Mouse (Mus musculus): Measurements from ENCODE around the gene Dlec1. TPM values are rescaled to one million over a fixed set of nuclear protein-coding genes. Genes with fewer than 3 reads are reported as not detected.

Dlec1 gene
- total RNA-seq, 2 experiments from 2014 or later: 1.3 to 3.8 TPM

DNA sequence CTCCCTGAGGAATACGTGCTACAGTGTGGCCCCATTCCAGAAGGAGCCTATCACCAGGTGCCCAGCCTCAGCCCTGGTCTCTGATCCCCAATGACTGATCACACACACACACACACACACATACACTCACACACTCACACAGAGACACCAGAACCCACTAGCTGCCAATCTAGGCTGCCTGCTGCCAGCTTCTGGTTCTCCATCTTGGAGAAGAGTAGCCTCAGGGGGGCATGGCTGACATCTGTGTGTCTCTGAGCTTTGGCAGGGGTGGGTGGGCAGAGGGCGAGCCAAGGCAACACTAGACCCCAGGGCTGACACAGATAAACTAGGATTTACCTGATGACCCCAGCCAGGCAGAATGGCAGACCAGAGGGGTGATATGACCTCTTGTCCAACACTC lies 36.6 kb downstream of the Dlec1 start:
- DNase-seq (ENCODE audit: low spot score in 2 of 2): no peak

DNA sequence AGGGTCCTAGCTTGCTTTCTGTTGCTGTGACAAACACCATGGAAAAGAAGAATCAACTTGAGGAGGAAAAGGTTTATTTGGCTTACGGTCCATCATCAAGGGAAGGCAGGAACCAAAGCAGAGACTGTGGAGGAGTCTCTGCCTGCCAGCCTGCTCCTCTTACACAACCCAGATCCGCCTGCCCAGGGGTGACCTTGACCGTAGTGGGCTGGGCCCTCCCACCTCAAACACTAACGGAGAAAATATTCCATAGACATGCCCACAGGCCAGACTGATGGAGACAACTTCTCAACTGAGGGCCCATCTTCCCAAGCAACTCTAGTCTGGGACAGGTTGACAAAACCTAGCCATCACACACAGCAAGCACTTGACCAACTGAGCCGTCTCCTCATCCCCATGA lies 39.8 kb downstream of the Dlec1 start:
- no peak for DNase-seq (ENCODE audit: low spot score in 2 of 2)

DNA sequence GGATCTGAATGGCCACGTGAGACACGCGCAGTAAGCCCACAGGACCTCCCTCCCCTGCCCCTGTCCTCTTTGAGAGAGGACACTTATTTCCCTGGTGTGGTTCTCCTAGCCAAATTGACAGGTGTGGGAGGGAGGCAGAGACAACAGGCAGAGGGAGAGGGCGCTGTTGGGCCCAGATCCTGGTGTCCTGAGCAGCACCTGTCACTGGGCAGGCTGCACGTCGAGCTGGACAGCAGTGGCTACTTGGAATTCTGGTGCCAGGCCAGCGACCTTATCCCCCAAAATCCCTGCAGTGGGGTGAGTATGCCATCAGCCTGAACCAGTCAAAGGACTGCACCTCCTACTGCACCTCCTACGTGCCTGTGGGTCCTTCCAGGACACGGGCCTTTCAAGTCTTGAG lies 41.1 kb downstream of the Dlec1 start:
- no peak for DNase-seq (ENCODE audit: low spot score in 2 of 2)

DNA sequence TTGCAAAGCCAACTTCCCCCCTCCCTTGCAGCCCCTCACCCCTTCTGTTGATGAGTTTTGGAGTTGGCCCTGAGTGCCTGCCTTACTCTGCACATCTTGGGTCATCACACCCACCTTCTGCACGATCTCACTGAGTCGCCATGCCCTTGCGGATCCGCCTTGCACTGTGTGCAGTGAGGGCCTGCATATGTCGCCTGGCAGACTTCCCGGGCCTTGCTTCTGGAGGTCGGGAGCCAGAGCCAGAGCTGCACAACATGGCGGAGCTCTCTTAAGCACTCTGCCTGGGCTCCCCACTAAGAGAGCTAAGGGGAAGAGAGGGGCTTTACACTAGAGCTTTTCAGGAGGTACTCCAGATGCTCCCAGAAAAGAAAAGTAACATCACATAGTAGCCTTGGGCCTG lies 42.4 kb downstream of the Dlec1 start:
- DNase-seq (ENCODE audit: low spot score in 2 of 2): no peak

DNA sequence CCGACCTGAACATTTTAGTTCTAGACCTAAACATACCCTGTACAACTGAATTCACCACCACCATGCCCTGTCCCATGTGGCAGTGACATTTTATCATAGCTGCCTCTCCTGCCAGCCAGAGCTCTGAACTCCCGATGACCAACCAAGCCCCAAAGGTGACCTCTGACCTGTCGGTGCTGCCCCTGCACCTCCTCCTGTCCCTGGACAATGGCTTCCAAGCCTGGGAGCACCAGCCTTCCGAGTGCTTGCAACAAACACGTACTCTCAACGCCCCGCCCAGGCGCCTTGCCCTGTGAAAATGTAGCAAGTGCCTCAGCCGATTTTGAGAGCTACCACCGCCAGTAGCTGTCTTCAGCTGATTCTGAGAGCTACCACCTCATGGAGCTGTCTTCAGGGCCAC lies 42.9 kb downstream of the Dlec1 start:
- no peak for DNase-seq (ENCODE audit: low spot score in 2 of 2)

DNA sequence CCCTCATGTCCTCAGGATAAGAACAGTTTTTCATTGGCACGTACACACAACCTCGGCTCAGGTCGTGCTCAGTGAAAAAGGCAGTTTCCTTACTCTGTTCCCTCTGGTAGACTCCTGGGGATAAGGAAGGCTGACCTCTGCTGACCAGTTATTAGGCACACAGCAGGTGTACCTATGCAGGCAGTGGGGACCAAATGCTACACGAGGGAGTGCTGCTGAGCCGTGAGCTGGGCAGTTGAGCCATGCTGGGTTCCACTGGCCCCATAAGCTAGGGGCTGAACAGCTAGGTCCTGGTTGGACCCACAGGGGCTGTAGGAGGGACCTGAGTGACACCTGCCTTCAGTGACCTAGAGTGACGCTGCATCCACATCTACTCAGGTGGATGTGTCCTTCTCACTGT lies 43.4 kb downstream of the Dlec1 start:
- no peak for DNase-seq (ENCODE audit: low spot score in 2 of 2)

DNA sequence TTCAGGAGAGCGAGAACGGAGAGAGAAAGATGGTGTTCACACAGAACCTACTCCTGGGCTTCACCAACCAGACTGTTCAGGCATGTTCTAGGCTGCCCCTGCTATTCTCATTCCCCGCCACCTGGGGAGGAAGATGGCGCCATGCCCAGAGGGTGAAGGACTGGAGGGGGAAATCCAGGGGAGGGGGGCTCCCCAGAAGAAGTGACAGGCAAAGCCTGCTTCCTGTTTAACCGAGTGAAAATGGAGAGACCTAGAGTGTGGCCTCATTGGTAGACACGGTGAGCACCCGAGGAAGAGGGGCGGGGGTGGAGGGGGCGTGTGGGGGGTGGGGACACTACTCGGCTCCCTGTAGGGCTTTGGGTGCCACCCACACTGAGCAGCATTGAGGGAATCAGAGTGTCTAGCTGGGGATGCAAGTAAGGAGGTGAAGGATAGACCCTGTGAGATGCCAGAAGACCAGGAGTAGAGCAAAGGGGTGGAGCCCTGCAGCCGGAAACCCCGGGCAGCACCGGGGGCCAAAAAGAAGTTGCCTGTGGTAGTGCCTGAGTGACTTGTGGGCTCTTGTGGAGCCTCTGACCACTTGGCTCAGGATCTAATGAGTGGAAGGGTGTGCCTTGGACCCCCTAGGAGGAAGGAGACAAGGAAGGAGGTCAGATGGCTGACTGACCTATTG lies 44.0 kb downstream of the Dlec1 start:
- DNase-seq (ENCODE audit: low spot score in 2 of 2): no peak

DNA sequence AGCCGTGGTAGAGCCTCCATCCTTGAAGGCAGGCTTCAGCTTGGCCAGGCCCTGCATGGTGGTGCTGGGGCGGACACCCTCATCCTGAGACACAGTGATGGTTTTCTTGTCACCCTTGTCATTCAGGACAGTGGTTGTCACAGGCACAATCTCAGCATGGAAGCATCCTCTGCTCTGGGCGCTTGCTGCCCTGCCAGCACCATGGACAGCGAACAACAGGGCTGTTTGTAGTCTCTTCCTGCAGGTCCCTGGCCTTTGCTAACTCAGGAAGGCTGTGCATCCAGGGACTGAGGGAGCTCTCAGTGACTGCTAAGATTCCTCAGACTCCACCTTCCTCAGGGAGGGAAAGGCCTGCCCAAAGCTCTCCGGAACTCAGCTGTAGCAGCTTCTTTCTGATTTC lies 47.3 kb downstream of the Dlec1 start:
- DNase-seq (ENCODE audit: low spot score in 2 of 2): no peak

DNA sequence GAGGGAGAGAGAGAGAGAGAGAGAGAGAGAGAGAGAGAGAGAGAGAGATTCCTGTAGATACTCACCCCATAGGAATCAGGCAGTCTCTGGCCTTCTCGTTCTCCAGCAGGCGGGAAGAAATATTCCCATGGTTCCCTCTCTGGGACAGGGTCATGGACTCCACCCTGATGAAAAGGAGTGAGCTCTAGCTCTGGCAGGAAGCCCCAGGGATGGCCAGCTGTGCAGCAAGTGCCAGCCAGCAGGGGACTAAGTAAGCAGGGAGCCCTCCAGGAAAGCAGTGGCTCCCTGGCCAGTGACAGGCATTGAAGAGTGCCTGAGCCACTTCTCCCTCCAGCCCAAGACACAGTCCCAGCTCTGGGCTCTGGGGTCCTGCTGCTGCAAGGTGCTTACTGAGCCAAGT lies 49.5 kb downstream of the Dlec1 start:
- no peak for DNase-seq (ENCODE audit: low spot score in 2 of 2)

DNA sequence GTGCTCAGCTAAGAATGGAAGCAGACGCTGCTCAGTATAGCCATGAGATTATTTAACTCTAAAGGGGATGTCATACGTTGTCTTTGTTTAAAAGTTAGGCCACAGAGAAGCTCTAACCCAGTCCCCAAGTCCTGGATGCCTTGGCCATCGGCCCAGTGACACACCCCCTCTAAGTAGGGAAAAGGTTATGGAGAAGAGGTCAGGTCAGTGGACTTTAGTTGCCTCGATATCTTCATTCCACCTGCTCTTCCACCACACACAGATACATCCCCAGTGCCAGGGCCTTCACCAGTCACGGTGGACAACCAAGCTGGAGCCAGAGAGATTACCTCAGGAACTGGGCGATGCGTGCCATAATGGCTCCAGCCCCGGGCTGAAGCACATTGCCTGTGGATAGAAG lies 53.1 kb downstream of the Dlec1 start:
- DNase-seq (ENCODE audit: low spot score in 2 of 2): no peak

DNA sequence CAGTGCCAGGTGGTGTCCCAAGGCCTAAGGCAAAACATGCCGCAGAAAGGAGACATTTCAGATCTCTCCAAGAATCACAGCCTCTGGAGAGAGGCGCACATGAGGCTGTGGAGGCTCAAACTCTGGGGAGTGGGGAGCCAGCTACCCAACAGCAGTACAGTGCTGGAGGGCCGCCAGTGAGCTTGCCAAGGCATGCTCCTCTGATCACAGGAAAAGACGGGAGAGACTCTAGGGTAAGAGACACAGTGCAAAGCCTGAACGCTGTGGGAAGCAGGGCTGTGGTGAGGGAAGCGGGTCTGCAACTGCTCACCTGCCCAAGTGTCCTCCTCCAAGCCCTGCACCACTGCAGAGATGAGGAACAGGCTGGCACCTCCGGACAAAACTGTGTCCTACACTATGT lies 53.5 kb downstream of the Dlec1 start:
- DNase-seq (ENCODE audit: low spot score in 2 of 2): no peak

DNA sequence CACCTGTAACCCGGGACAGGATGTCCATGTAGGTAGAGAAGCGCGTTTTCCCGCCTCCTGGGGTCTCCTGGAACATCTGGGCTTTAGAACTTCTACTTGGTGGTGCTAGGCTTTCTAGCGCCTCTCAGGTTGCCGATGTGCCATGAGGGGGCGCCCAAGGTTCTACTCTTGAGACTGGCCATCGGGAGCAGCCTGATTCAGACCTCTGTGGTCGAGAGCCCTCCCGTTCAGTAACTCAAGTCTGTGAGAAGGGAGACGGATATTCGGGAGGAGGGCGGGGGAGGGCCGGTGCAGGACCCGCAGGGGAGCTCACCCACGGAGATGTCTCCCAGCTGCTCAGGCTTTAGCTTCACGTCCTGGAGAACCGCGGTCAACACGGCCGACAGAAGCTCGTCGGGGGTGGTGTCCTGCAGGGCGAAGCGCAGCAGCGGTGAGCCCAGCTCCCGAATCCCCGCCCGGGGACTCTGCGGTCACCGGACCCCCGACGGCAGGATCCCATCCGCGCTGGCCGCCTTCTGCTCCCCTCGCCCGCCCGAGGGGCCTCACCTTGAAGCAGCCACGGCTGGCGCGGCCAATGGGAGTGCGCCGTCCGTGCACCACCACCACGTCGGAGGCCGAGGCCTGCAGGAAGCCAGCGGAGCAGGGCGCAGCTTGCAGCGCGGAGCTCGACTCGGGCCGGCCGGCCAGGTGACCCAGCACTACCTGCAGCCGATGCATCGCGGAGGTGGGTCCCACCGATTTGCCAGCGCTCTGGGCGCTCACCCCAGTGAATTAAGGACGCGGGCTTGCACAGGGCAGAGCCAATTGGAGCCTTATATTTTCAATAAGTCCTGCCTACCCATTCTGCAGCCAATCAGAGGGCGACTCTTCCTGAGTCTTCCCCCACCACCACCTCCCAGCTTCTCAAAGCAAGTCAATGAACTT lies 54.3 kb downstream of the Dlec1 start, which contains the start of gene Acaa1b:
Gene Acaa1b (minus strand): TSS at position 816 of the 924 bp plus-strand sequence.
- peak; percentile 50 to 73 for DNase-seq (ENCODE audit: low spot score in 2 of 2)

DNA sequence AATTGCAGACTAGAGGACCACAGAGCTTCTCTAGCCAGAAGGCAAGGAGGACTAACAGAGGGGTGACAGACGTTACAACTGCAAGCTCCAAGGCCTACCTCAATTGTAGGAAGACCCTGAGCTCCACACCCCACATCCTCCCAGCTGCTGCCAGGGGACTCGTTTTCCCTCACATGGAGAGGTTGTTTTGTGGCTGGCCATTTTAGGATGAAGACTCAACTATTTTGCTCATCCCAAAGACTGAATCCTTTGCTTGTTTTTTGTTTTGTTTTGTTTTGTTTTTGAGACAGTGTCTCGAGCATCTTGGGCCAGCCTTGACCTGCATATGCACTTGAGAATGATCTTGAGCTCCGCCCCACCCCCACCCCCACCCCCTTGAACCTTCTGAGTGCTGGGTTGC lies 56.6 kb downstream of the Dlec1 start, which contains the start of gene Gm47289:
Gene Gm47289 (plus strand): TSS at position 301 of the 400 bp plus-strand sequence.
- DNase-seq (ENCODE audit: low spot score in 2 of 2): no peak

DNA sequence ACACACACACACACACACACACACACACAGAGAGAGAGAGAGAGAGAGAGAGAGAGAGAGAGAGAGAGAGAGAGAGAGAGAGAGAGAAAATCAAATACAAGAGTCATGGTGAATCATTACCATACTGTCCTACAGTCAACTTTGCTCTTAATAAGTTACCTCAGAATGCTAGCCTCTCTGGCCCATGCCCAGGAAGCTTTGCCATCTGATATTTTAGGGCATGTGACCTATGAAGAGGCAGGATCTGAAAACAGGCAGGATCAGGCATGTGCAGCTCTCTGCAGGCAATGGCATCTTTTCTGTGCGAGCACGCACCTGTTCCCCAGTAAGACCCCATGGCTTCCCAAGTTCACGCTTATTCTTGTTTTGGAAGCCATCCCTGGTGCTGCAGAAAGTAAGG lies 58.4 kb downstream of the Dlec1 start:
- DNase-seq (ENCODE audit: low spot score in 2 of 2): no peak

DNA sequence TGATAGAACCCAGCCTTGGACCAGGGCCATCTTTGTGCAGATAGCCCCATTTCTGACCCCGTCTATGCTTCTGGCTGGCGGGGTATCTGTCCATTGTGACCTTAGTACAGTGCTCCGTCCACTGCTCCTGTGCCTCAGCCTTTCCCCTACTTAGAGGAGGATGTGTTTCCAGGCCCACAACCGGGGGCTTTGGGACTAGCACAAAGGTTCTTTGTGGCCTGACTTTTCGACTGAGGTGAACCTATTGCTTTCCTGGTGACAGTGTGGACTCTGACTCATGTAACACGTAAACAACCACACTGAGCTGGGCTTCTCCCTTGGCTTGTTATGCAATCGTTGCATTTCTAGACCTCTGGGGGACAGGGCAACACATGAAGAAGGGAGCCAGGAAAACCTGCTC lies 62.5 kb downstream of the Dlec1 start:
- no peak for DNase-seq (ENCODE audit: low spot score in 2 of 2)

DNA sequence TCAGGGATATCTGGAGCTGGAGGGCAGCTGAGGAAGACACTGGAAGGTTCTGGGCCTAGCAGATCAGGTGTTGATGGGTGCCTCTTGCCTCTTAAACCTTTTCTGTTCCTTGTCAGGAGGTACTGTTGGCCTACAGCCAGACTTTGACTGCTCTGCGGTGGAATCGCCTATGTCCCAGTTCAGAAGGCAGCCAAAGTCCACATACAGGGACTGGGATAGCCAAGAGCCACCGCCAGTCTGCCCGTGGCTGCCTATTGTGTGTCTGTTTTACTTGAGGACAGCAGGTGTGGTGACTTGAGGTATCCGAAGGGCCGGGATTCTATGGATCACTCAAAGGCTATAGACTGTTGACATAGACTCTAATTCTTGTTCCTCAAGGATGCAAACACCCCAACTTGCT lies 63.3 kb downstream of the Dlec1 start:
- DNase-seq (ENCODE audit: low spot score in 2 of 2): no peak

DNA sequence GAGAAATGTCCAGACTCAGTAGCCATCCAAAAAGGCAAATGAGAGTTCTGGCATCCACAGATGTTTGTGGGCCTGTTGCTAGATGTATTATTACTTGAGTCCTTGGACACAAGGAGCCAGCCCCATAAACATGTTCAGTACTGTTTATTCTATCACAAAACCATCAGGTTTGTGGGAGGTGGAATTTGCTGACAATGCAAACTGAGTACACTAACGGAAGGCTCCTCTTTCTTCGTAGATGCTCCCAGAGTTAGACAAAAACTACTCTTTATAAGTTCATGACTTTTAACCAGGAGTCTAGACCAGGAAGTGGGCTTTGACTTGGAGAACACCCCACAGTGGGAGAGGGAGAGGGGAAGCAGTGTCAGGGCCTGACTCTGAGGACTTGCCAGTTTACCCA lies 65.3 kb downstream of the Dlec1 start:
- DNase-seq (ENCODE audit: low spot score in 2 of 2): no peak

DNA sequence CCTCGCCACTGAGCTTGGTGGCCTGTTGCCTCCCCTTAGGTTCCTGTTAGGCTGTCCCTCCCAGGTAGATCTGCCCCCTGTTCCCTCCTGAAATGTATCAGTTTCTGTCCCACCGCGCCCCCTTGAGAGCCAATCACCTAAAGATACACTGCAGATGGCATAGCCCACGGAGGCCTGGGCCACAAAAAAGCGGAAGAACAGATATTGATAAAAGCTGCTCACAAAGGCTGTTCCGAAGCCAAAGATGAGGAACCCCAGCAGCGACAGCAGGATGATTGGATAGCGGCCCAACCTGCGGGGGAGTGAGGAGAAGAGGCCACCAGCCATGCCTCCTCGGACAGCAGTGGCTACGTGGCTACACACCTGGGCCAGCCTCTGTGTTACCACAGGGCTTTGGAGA lies 77.0 kb downstream of the Dlec1 start:
- no peak for DNase-seq (ENCODE audit: low spot score in 2 of 2)

DNA sequence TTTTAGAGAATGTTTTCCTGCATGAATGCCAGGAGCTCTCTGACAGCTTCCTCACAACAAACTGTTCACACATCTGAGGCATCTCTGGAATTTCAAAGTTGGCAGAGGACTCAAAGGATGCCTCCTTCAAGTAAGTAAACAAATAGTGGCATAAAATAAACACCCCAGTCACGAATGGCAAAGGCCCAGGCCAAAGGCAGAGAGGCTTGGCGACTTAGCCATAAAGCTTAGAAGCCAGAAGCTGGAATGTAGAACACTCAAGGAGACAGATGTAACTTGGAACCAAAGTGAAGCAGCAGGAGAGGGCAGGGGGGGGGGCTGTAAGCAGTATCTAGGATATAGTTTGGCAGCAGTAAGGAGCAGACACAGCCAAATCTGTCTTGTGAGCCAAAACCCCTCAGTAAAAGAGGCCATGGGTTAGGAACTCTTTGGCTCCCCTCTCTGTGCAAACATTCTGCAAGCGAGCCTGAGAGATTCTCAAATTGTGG lies 79.0 kb downstream of the Dlec1 start:
- peak; percentile 6 to 16 for DNase-seq (ENCODE audit: low spot score in 2 of 2)

DNA sequence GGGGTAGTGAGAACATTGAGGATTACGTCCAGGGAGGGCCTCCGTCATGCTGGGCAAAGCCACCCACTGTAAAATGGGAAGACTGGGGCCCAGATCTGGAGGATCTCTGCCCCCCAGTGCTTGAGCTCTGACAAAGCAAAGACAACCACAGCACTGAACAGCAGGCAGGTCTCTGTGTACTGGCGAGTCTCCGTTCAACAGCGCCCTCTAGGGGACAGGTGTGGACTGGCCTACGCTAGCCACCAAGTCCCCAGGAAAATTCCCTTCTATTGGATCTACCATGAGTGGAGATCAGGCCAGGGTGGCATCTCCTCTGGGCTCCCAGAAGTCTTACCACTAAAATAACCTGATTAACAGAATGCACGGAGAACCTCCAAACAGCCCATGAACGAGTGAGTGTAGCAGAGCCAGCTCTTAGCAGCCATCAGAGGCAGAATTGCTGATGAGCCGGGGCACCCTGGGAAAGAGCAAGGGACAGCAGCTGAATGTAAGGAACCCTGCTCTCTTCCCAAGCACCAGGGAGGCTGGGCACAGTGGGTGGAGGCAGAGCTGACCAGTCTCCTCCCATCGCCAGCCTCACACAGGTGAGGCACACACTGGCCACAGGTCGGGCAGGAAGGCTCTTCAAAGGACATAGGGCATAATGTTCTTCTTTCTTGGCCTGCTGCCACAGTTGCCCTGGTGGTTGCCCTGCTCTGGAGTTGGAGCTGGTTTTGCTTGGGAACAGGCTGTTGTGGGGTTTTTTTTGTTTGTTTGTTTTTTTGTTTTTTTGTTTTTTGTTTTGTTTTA lies 90.1 kb downstream of the Dlec1 start:
- DNase-seq (ENCODE audit: low spot score in 2 of 2): no peak
